Comparison of ENCODE assay signal across 8 mouse cellular contexts in the genomic region with DNA sequence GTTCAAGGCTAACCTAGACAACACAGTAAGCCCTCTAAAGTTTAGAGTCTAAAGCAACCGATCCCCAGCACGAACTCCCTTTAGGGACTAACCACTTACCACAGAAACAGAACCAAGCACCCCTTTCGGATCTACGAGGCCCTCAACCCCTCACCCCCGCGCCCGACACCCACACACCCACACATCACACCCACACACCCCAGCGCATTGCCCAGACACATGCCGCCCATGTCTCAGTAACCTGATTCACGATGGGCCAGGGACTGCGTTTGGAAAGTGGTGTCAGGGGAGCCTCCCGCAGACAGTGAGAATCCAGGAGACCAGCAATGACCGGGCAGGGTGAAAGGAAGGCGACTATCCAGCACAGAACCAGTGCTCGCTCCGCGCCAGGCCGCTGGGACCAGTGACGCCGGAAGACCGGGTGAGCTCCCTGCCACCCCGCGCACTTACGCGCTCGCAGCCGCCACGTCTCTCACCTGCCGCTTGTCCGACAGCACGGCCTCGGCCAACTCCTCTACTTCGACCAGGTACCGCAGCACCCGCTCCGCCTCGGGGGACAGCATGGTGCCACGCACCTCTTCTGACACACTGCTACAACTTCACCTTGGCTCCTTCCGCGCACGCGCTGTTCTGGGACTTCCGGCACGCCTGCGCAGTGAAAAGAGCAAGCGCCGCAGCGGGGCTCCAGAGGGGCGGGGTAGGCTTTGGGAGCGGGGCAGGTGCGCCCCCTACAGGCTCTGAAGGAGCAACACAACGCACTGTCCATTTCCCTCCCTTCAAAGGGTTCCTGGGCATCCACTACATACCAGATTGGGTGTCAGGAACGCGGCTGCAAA. TPM values are rescaled to one million over a fixed set of nuclear protein-coding genes. Genes with fewer than 3 reads are reported as not detected.
DNase-seq lines count a peak whose midpoint lies in the region; ATAC-seq lines count a peak whose summit lies in the region.

A gene (minus strand): TSS at position 670 of the 836 bp plus-strand sequence.

- peak; percentile 97 for ATAC-seq in megakaryocyte progenitor cell, adult 5-6 weeks (replicated peaks; ENCODE audit: poor library complexity)

- DNase-seq in adipocyte (ENCODE audit: low spot score), result peak; percentile 98
- DNase-seq in embryo, embryonic 10 days (ENCODE audit: low spot score), result peak; percentile 95
- DNase-seq in gastrocnemius, postnatal 10 days, result peak; percentile 95
- peak; percentile 98 for DNase-seq in induced T-regulatory cell, adult 2 months (ENCODE audit: low read depth)
- DNase-seq in left cerebral cortex, adult 9 months (ENCODE audit: low spot score in 2 of 2), result peak; percentile 74 to 95
- DNase-seq in right cerebral cortex, postnatal 14 days, result peak; percentile 94
- DNase-seq in urinary bladder, postnatal 36 days (ENCODE audit: low spot score in 2 of 2), result peak; percentile 90 to 95

RNA-seq across cellular contexts. Expression of the gene that starts here (rescaled TPM):
- total RNA-seq in gastrocnemius, postnatal 10 days (2021), result 10 to 100 TPM; 58.6 to 61.5 TPM
- 59.1 and 59.5 TPM in 2 replicates for total RNA-seq in megakaryocyte progenitor cell, adult 5-6 weeks (2015)
- 178 and 193 TPM in 2 replicates for total RNA-seq in megakaryocyte progenitor cell, adult 5-6 weeks (2017)

Comparison
In these comparisons a context has a peak if more than half of its experiments do, and no peak if none do; other contexts are left out.
1. Peak in every context shown above with its lines: DNase-seq and ATAC-seq.